ENCODE assay signal across 9 mouse cellular contexts in the genomic region with DNA sequence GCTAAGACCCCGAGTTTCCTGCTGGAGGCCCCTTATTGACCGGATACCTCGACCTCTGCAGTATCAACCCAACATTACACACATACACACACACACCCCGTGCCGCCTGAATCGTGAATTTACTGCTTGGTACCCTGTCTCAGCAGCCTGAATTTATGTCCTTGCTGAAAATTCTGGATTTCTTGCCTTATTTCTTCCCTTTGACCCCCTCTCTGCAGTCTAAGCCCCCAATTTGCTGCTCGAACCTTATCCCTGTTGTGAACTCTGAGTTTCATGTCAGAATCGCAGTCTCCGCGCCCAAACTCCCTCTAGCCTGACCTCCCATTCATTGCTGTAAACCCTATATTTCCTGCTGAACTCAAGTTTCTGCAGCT. TPM values are rescaled to one million over a fixed set of nuclear protein-coding genes. Genes with fewer than 3 reads are reported as not detected.
A peak's percentile ranks its signal among the peaks of the same experiment; 100 is the strongest.
DNase-seq lines count a peak whose midpoint lies in the region; ATAC-seq and TF ChIP-seq lines count a peak whose summit lies in the region.
"Had no signal": no experiment of that assay in that cellular context is flagged by ENCODE, and none has a peak within 500 bp of the region (broad histone marks: within the 10 kb centered on the region; RNA-seq: fewer than 3 reads in every experiment).

No protein-coding gene starts in this region.

- H3K4me3 ChIP-seq in heart, embryonic 14.5 days (ENCODE audit: control insufficient read depth in 1 of 2, insufficient read depth in 1 of 2, low read depth in 1 of 2, low read length in 2 of 2): peak overlapping the region; percentile 75 to 85
- H3K4me3 ChIP-seq in MEL (ENCODE audit: control insufficient read depth in 1 of 2, insufficient read depth in 1 of 2, low read depth in 2 of 2, low read length in 2 of 2): peak overlapping the region; percentile 74 to 99
- H3K4me3 ChIP-seq in forebrain, postnatal 0 days (ENCODE audit: low read depth, low read length): peak overlapping the region; percentile 82

- WGBS in heart, embryonic 14.5 days: 9% methylated on average over 10 of the region's 10 CpGs
- WGBS in forebrain, postnatal 0 days: 5% methylated on average over 10 of the region's 10 CpGs

- H3K9me3 ChIP-seq in heart, embryonic 14.5 days (ENCODE audit: control insufficient read depth, low read length): no peaks in the 10 kb centered on the region
- no peaks in the 10 kb centered on the region for H3K9me3 ChIP-seq in MEL (replicated peaks; ENCODE audit: insufficient read depth, low read length)
- no peaks in the 10 kb centered on the region for H3K9me3 ChIP-seq in forebrain, postnatal 0 days (ENCODE audit: low read length)

- peak overlapping the region; percentile 98 for H3K4me2 ChIP-seq in heart, embryonic 14.5 days (ENCODE audit: low read length)
- H3K4me2 ChIP-seq in forebrain, postnatal 0 days (ENCODE audit: low read depth): peak overlapping the region; percentile 92

- TF ChIP-seq RAD21 in MEL (IDR thresholded peaks at IDR 0.05; ENCODE audit: low read depth, low read length): no peak

- ATAC-seq in heart, embryonic 14.5 days (ENCODE audit: insufficient number of reproducible peaks, insufficient read depth, low FRiP score, low read depth): no peak
- ATAC-seq in forebrain, postnatal 0 days: no peak
- ATAC-seq in megakaryocyte-erythroid progenitor cell, adult 5-6 weeks (replicated peaks; ENCODE audit: low FRiP score, low TSS enrichment, poor library complexity, severe bottlenecking): 0 out of 2 replicates have a peak, but pooled peaks have one; percentile 4
- no peak for ATAC-seq in frontal cortex, adult (ENCODE audit: low TSS enrichment)

- no peak for TF ChIP-seq POLR2A in MEL (IDR thresholded peaks at IDR 0.05; ENCODE audit: control insufficient read depth in 1 of 2, insufficient read depth in 1 of 2, low read depth in 1 of 2, low read length in 2 of 2, poor library complexity in 1 of 2)

- H3K79me2 ChIP-seq in MEL (ENCODE audit: control insufficient read depth, insufficient read depth, low read length, poor library complexity): peaks cover 8% of the 10 kb centered on the region

- H3K4me1 ChIP-seq in heart, embryonic 14.5 days (ENCODE audit: control insufficient read depth in 2 of 2, insufficient read depth in 2 of 2, low read length in 2 of 2): peaks cover 13 to 26% of the 10 kb centered on the region in 2 experiments
- peaks cover 0 to 19% of the 10 kb centered on the region in 2 experiments; a peak in 3 of 4 replicates for H3K4me1 ChIP-seq in MEL (ENCODE audit: control insufficient read depth in 1 of 2, insufficient read depth in 2 of 2, low read length in 2 of 2)
- H3K4me1 ChIP-seq in forebrain, postnatal 0 days (ENCODE audit: insufficient read depth): peaks cover 19% of the 10 kb centered on the region

- H3K9ac ChIP-seq in heart, embryonic 14.5 days (ENCODE audit: low read length): peak overlapping the region; percentile 95
- peak overlapping the region; percentile 85 for H3K9ac ChIP-seq in MEL (ENCODE audit: control insufficient read depth, low read depth, low read length, poor library complexity, severe bottlenecking)
- H3K9ac ChIP-seq in forebrain, postnatal 0 days: peak overlapping the region; percentile 91

- TF ChIP-seq CTCF in MEL (IDR thresholded peaks at IDR 0.05 in 2 of 3, conservative IDR thresholded peaks at IDR 0.05 in 1 of 3; ENCODE audit: control insufficient read depth in 1 of 3, insufficient read depth in 1 of 3, low read depth in 2 of 3, low read length in 3 of 3, poor library complexity in 1 of 3, severe bottlenecking in 1 of 3): no peak
- TF ChIP-seq CTCF in forebrain, postnatal 0 days (IDR thresholded peaks at IDR 0.05; ENCODE audit: low read depth): no peak

- DNase-seq in heart, adult 8-10 months (ENCODE audit: low spot score): no peak
- no peak for DNase-seq in MEL (ENCODE audit: low read depth, low spot score)
- peak; percentile 40 for DNase-seq in forebrain, postnatal 0 days
- no peak for DNase-seq in gastrocnemius, postnatal 10 days
- DNase-seq in layer of hippocampus, postnatal 14 days (ENCODE audit: low spot score in 2 of 2): no peak
- DNase-seq: kidney, adult 11 months had no signal

- H3K27ac ChIP-seq in heart, embryonic 14.5 days (replicated peaks in 1 of 2; ENCODE audit: control insufficient read depth in 1 of 2, insufficient read depth in 1 of 2, low read depth in 2 of 2, low read length in 2 of 2): peak overlapping the region; percentile 57 to 90
- H3K27ac ChIP-seq in MEL (ENCODE audit: control insufficient read depth, low read depth, low read length): peak overlapping the region; percentile 63
- H3K27ac ChIP-seq in forebrain, postnatal 0 days (ENCODE audit: low read depth, low read length): peak overlapping the region; percentile 93

- H3K27me3 ChIP-seq in heart, embryonic 14.5 days (ENCODE audit: control insufficient read depth, insufficient read depth, low read length): no peaks in the 10 kb centered on the region
- no peaks in the 10 kb centered on the region for H3K27me3 ChIP-seq in MEL (ENCODE audit: control insufficient read depth in 1 of 2, insufficient read depth in 2 of 2, low read length in 2 of 2)
- H3K27me3 ChIP-seq in forebrain, postnatal 0 days (ENCODE audit: insufficient read depth, low read length): no peaks in the 10 kb centered on the region

- peaks cover 38% of the 10 kb centered on the region for H3K36me3 ChIP-seq in heart, embryonic 14.5 days (ENCODE audit: control insufficient read depth, insufficient read depth, low read length)
- peaks cover 0 to 9% of the 10 kb centered on the region in 2 experiments; a peak in 3 of 4 replicates for H3K36me3 ChIP-seq in MEL (ENCODE audit: control insufficient read depth in 1 of 2, insufficient read depth in 2 of 2, low read length in 2 of 2)
- peaks cover 14% of the 10 kb centered on the region for H3K36me3 ChIP-seq in forebrain, postnatal 0 days (ENCODE audit: insufficient read depth)

- TF ChIP-seq EP300 in MEL (IDR thresholded peaks at IDR 0.05; ENCODE audit: low read depth in 1 of 2, low read length in 2 of 2): no peak

RNA-seq across cellular contexts. Expression of a gene that starts 0.9 kb away (rescaled TPM):
- 28.5 and 29.3 TPM in 2 replicates for polyA plus RNA-seq in heart, embryonic 14.5 days (2014; fragmentation: Nextera tagmentation; extraction: Ambion mirVana)
- total RNA-seq in heart, adult 8-10 months (2022): 10 to 100 TPM; 10.5 to 16.3 (median 14.6) TPM
- 34.8 and 35.3 TPM in 2 replicates for total RNA-seq in MEL (2012; rRNA removed)
- polyA plus RNA-seq in MEL (2012; ENCODE audit: insufficient read depth in 1 of 2, insufficient read length in 2 of 2, low read depth in 1 of 2, low replicate concordance in 2 of 2, missing spikeins in 1 of 2): 10 to 100 TPM; 34.0 to 55.2 TPM
- 57.6 and 60.7 TPM in 2 replicates for total RNA-seq in forebrain, postnatal 0 days (2014; rRNA removed)
- 41.1 and 50.4 TPM in 2 replicates for polyA plus RNA-seq in forebrain, postnatal 0 days (2015; fragmentation: Nextera tagmentation; extraction: Ambion mirVana)
- total RNA-seq in megakaryocyte-erythroid progenitor cell, adult 5-6 weeks (2014; fragmentation: Nextera tagmentation): 60.8 and 124 TPM in 2 replicates
- 44.2 and 49.0 TPM in 2 replicates for total RNA-seq in megakaryocyte-erythroid progenitor cell, adult 5-6 weeks (2017)
- total RNA-seq in gastrocnemius, postnatal 10 days (2021): 10 to 100 TPM; 26.4 to 31.3 TPM
- total RNA-seq in layer of hippocampus, postnatal 14 days (2021): 10 to 100 TPM; 34.4 to 43.7 TPM

RNA-seq across cellular contexts. Expression of a gene that starts 21.8 kb away (rescaled TPM):
- 721 and 734 TPM in 2 replicates for polyA plus RNA-seq in heart, embryonic 14.5 days (2014; fragmentation: Nextera tagmentation; extraction: Ambion mirVana)
- 1,000 to 10,000 TPM in 3 of 4 experiments, 100 to 1,000 TPM in 1; 949 to 1,112 (median 1,023) TPM for total RNA-seq in heart, adult 8-10 months (2022)
- 341 and 377 TPM in 2 replicates for total RNA-seq in MEL (2012; rRNA removed)
- 100 to 1,000 TPM in 1 of 2 experiments, not detected in 1; 458 TPM for polyA plus RNA-seq in MEL (2012; ENCODE audit: insufficient read depth in 1 of 2, insufficient read length in 2 of 2, low read depth in 1 of 2, low replicate concordance in 2 of 2, missing spikeins in 1 of 2)
- 162 and 212 TPM in 2 replicates for total RNA-seq in forebrain, postnatal 0 days (2014; rRNA removed)
- polyA plus RNA-seq in forebrain, postnatal 0 days (2015; fragmentation: Nextera tagmentation; extraction: Ambion mirVana): 343 and 394 TPM in 2 replicates
- total RNA-seq in megakaryocyte-erythroid progenitor cell, adult 5-6 weeks (2014; fragmentation: Nextera tagmentation): 196 and 302 TPM in 2 replicates
- 103 and 168 TPM in 2 replicates for total RNA-seq in megakaryocyte-erythroid progenitor cell, adult 5-6 weeks (2017)
- total RNA-seq in gastrocnemius, postnatal 10 days (2021): 100 to 1,000 TPM; 371 to 457 TPM
- total RNA-seq in layer of hippocampus, postnatal 14 days (2021): 100 to 1,000 TPM; 169 to 175 TPM

RNA-seq across cellular contexts. Expression of a gene that starts 33.7 kb away (rescaled TPM):
- 60.3 and 61.5 TPM in 2 replicates for polyA plus RNA-seq in heart, embryonic 14.5 days (2014; fragmentation: Nextera tagmentation; extraction: Ambion mirVana)
- total RNA-seq in heart, adult 8-10 months (2022): 10 to 100 TPM; 10.3 to 17.1 (median 14.7) TPM
- total RNA-seq in MEL (2012; rRNA removed): 4.1 and 6.0 TPM in 2 replicates
- 1 to 10 TPM in 1 of 2 experiments, not detected in 1; 8.4 TPM for polyA plus RNA-seq in MEL (2012; ENCODE audit: insufficient read depth in 1 of 2, insufficient read length in 2 of 2, low read depth in 1 of 2, low replicate concordance in 2 of 2, missing spikeins in 1 of 2)
- 15.2 and 18.2 TPM in 2 replicates for total RNA-seq in forebrain, postnatal 0 days (2014; rRNA removed)
- 20.8 and 21.8 TPM in 2 replicates for polyA plus RNA-seq in forebrain, postnatal 0 days (2015; fragmentation: Nextera tagmentation; extraction: Ambion mirVana)
- total RNA-seq in megakaryocyte-erythroid progenitor cell, adult 5-6 weeks (2014; fragmentation: Nextera tagmentation): 1.2 and 1.7 TPM in 2 replicates
- 2.1 and 3.0 TPM in 2 replicates for total RNA-seq in megakaryocyte-erythroid progenitor cell, adult 5-6 weeks (2017)
- total RNA-seq in gastrocnemius, postnatal 10 days (2021): 100 to 1,000 TPM; 342 to 351 TPM
- total RNA-seq in layer of hippocampus, postnatal 14 days (2021): 10 to 100 TPM; 39.9 to 43.7 TPM

RNA-seq across cellular contexts. Expression of a gene that starts 34.1 kb away (rescaled TPM):
- polyA plus RNA-seq in heart, embryonic 14.5 days (2014; fragmentation: Nextera tagmentation; extraction: Ambion mirVana): 25.0 and 27.5 TPM in 2 replicates
- total RNA-seq in heart, adult 8-10 months (2022): 10 to 100 TPM; 49.2 to 62.8 (median 56.5) TPM
- total RNA-seq in MEL (2012; rRNA removed): 159 and 166 TPM in 2 replicates
- 100 to 1,000 TPM in 1 of 2 experiments, not detected in 1; 236 TPM for polyA plus RNA-seq in MEL (2012; ENCODE audit: insufficient read depth in 1 of 2, insufficient read length in 2 of 2, low read depth in 1 of 2, low replicate concordance in 2 of 2, missing spikeins in 1 of 2)
- 120 and 122 TPM in 2 replicates for total RNA-seq in forebrain, postnatal 0 days (2014; rRNA removed)
- 42.4 and 46.1 TPM in 2 replicates for polyA plus RNA-seq in forebrain, postnatal 0 days (2015; fragmentation: Nextera tagmentation; extraction: Ambion mirVana)
- 152 and 163 TPM in 2 replicates for total RNA-seq in megakaryocyte-erythroid progenitor cell, adult 5-6 weeks (2014; fragmentation: Nextera tagmentation)
- 269 and 335 TPM in 2 replicates for total RNA-seq in megakaryocyte-erythroid progenitor cell, adult 5-6 weeks (2017)
- 10 to 100 TPM; 67.8 to 81.0 TPM for total RNA-seq in gastrocnemius, postnatal 10 days (2021)
- total RNA-seq in layer of hippocampus, postnatal 14 days (2021): 10 to 100 TPM; 83.0 to 93.6 TPM

RNA-seq across cellular contexts. Expression of a gene that starts 47.9 kb away (rescaled TPM):
- 8.4 and 10.1 TPM in 2 replicates for polyA plus RNA-seq in heart, embryonic 14.5 days (2014; fragmentation: Nextera tagmentation; extraction: Ambion mirVana)
- 1 to 10 TPM in 3 of 4 experiments, under 1 TPM in 1; 0.78 to 1.2 (median 1.1) TPM for total RNA-seq in heart, adult 8-10 months (2022)
- total RNA-seq in MEL (2012; rRNA removed): 0.12 TPM in 1 of 2 replicates, not detected in the other
- 1 to 10 TPM in 1 of 2 experiments, not detected in 1; 2.8 TPM for polyA plus RNA-seq in MEL (2012; ENCODE audit: insufficient read depth in 1 of 2, insufficient read length in 2 of 2, low read depth in 1 of 2, low replicate concordance in 2 of 2, missing spikeins in 1 of 2)
- total RNA-seq in forebrain, postnatal 0 days (2014; rRNA removed): 29.0 and 30.9 TPM in 2 replicates
- polyA plus RNA-seq in forebrain, postnatal 0 days (2015; fragmentation: Nextera tagmentation; extraction: Ambion mirVana): 30.6 and 31.3 TPM in 2 replicates
- total RNA-seq in megakaryocyte-erythroid progenitor cell, adult 5-6 weeks (2014; fragmentation: Nextera tagmentation): 0.40 TPM in 1 of 2 replicates, not detected in the other
- 0.80 TPM in 1 of 2 replicates, not detected in the other for total RNA-seq in megakaryocyte-erythroid progenitor cell, adult 5-6 weeks (2017)
- total RNA-seq in gastrocnemius, postnatal 10 days (2021): 1 to 10 TPM; 1.1 to 1.9 TPM
- total RNA-seq in layer of hippocampus, postnatal 14 days (2021): 10 to 100 TPM; 14.8 TPM

Comparison
In these comparisons a context has a peak if more than half of its experiments do, and no peak if none do; other contexts are left out.
1. RNA of a gene that starts 33.7 kb away (total RNA-seq): 342 to 351 TPM in gastrocnemius, postnatal 10 days; 39.9 to 43.7 TPM in layer of hippocampus, postnatal 14 days, 15.2 to 18.2 TPM in forebrain, postnatal 0 days, 10.3 to 17.1 TPM in heart, adult 8-10 months, 4.1 to 6.0 TPM in MEL and 1.2 to 3.0 TPM in megakaryocyte-erythroid progenitor cell, adult 5-6 weeks; every median in the first group is over 4 times any median in the second.
2. Peak in every context shown above with its lines, with median percentiles within 50 percentile points of each other: H3K27ac ChIP-seq, H3K4me3 ChIP-seq and H3K9ac ChIP-seq.